Mouse (Mus musculus) hindbrain, embryonic 15.5 days (tissue): ENCODE data around the gene Zdhhc22. TPM values are rescaled to one million over a fixed set of nuclear protein-coding genes. Genes with fewer than 3 reads are reported as not detected.
A peak's percentile ranks its signal among the peaks of the same experiment; 100 is the strongest.

Experiments
- ATAC-seq: fragments of 200-750 bp; cut with Nextera tagmentation; 2 replicates; pipeline ENCODE4 v1.8.0; 2017; ENCODE audit warnings: low read depth, moderate number of reproducible peaks, moderate TSS enrichment; ENCODE audit not compliant: low FRiP score
- H3K27ac ChIP-seq: fragments of 300-500 bp; sonication (generic); replicated peaks from 2 replicates; pipeline ENCODE4 v1.5.1; 2015; ENCODE audit warnings: mild to moderate bottlenecking, inconsistent platforms
- H3K27me3 ChIP-seq: fragments of 300-500 bp; sonication (generic); 2 replicates; pipeline ENCODE4 v1.6.1; 2015; ENCODE audit warnings: control low read depth, inconsistent platforms
- H3K36me3 ChIP-seq: fragments of 300-500 bp; sonication (generic); 2 replicates; pipeline ENCODE4 v1.6.1; 2015; ENCODE audit warnings: control low read depth, inconsistent platforms
- H3K4me1 ChIP-seq: fragments of 300-500 bp; sonication (generic); replicated peaks from 2 replicates; pipeline ENCODE4 v1.6.1; 2015; ENCODE audit warnings: control low read depth, inconsistent platforms
- H3K4me2 ChIP-seq: fragments of 300-500 bp; sonication (generic); 2 replicates; pipeline ENCODE4 v1.6.1; 2015; ENCODE audit warnings: moderate library complexity, mild to moderate bottlenecking, inconsistent platforms
- H3K4me3 ChIP-seq: fragments of 300-500 bp; sonication (generic); 2 replicates; pipeline ENCODE4 v1.5.1; 2015; ENCODE audit warnings: mild to moderate bottlenecking, inconsistent platforms
- H3K9ac ChIP-seq: fragments of 300-500 bp; sonication (generic); 2 replicates; pipeline ENCODE4 v1.6.1; 2015; ENCODE audit warnings: inconsistent platforms
- H3K9me3 ChIP-seq: fragments of 300-500 bp; sonication (generic); 2 replicates; pipeline ENCODE4 v1.6.1; 2016; ENCODE audit warnings: control low read depth, inconsistent platforms
- WGBS: fragments of 180-500 bp; shearing (Covaris S2); methylation state at CpG from one replicate; pipeline ENCODE4 v1.1.7; 2015; 5-methylcytosine and 5-hydroxymethylcytosine counted together
- polyA plus RNA-seq: library from polyadenylated mRNA; unstranded; fragments of >200 nt; fragmentation: Nextera tagmentation; extraction: Ambion mirVana; gene quantifications from 2 replicates; pipeline ENCODE4 v1.2.1, GENCODE M21; 2015

The Zdhhc22 gene
- polyA plus RNA-seq, 1 experiment from 2014 or later = 22.0 TPM

- no peak overlapping the region for H3K9ac ChIP-seq
- no peaks in the 10 kb centered on the region for H3K27me3 ChIP-seq
- WGBS = 37% methylated on average over 8 of the region's 8 CpGs
- no peak overlapping the region for H3K4me3 ChIP-seq
- peak overlapping the region; percentile 57; the same call in 1 of the 2 replicates for H3K4me2 ChIP-seq
- H3K36me3 ChIP-seq = no peaks in the 10 kb centered on the region
- peaks cover 55% of the 10 kb centered on the region for H3K4me1 ChIP-seq
- ATAC-seq = no peak
- no peaks in the 10 kb centered on the region for H3K9me3 ChIP-seq
- peak overlapping the region; percentile 80 for H3K27ac ChIP-seq
Measured at GRCm38 (mm10) chr12:86973706-86974105, 16.5 kb downstream of the Zdhhc22 start.

GRCm38 (mm10) chr12:86973216-86973615, 17.0 kb downstream of the Zdhhc22 start:
- no peaks in the 10 kb centered on the region for H3K27me3 ChIP-seq
- no peak overlapping the region for H3K9ac ChIP-seq
- H3K4me2 ChIP-seq = no peak overlapping the region
- no peaks in the 10 kb centered on the region for H3K9me3 ChIP-seq
- WGBS = 28% methylated on average over 7 of the region's 7 CpGs
- peaks cover 51% of the 10 kb centered on the region for H3K4me1 ChIP-seq
- no peak overlapping the region for H3K4me3 ChIP-seq
- H3K27ac ChIP-seq = peak overlapping the region; percentile 80
- ATAC-seq = 0 out of 2 replicates have a peak, but pooled peaks have one; percentile 10
- H3K36me3 ChIP-seq = no peaks in the 10 kb centered on the region

- no peaks in the 10 kb centered on the region for H3K9me3 ChIP-seq
- no peak for ATAC-seq
- no peaks in the 10 kb centered on the region for H3K36me3 ChIP-seq
- no peak overlapping the region for H3K4me3 ChIP-seq
- no peak overlapping the region for H3K9ac ChIP-seq
- H3K27ac ChIP-seq = no peak overlapping the region
- 94% methylated on average over 7 of the region's 7 CpGs for whole genome bisulfite sequencing
- H3K4me1 ChIP-seq = peaks cover 39% of the 10 kb centered on the region
- H3K4me2 ChIP-seq = no peak overlapping the region
- no peaks in the 10 kb centered on the region for H3K27me3 ChIP-seq
Measured at GRCm38 (mm10) chr12:86971089-86971488, 19.1 kb downstream of the Zdhhc22 start.

- Histone ChIP-seq H3K27ac (no peak overlapping the region), H3K9me3 (no peaks in the 10 kb centered on the region), H3K4me2 (no peak overlapping the region), H3K4me3 (no peak overlapping the region), H3K36me3 (peaks cover 7% of the 10 kb centered on the region), H3K27me3 (no peaks in the 10 kb centered on the region), H3K9ac (no peak overlapping the region), H3K4me1 (peaks cover 20% of the 10 kb centered on the region)
- no peak for ATAC-seq
- 60% methylated on average over 3 of the region's 3 CpGs for WGBS
Measured at GRCm38 (mm10) chr12:86969220-86969601, 21.0 kb downstream of the Zdhhc22 start.

- no peaks in the 10 kb centered on the region for H3K9me3 ChIP-seq
- H3K27me3 ChIP-seq = no peaks in the 10 kb centered on the region
- no peak overlapping the region for H3K27ac ChIP-seq
- 62% methylated on average over 13 of the region's 13 CpGs for WGBS
- no peak overlapping the region for H3K4me2 ChIP-seq
- ATAC-seq = no peak
- no peak overlapping the region for H3K9ac ChIP-seq
- H3K36me3 ChIP-seq = peaks cover 9% of the 10 kb centered on the region
- H3K4me3 ChIP-seq = no peak overlapping the region
- peaks cover 14% of the 10 kb centered on the region for H3K4me1 ChIP-seq
Measured at GRCm38 (mm10) chr12:86968468-86969219, 21.6 kb downstream of the Zdhhc22 start.

- Histone ChIP-seq H3K4me3 (no peak overlapping the region), H3K27ac (no peak overlapping the region), H3K9me3 (no peaks in the 10 kb centered on the region), H3K36me3 (peaks cover 37% of the 10 kb centered on the region), H3K4me1 (0 out of 2 replicates have a peak, but pooled peaks cover 4% of the 10 kb centered on the region), H3K27me3 (no peaks in the 10 kb centered on the region), H3K9ac (no peak overlapping the region), H3K4me2 (no peak overlapping the region)
- WGBS = 84% methylated on average over 4 of the region's 4 CpGs
- ATAC-seq = no peak
Measured at GRCm38 (mm10) chr12:86965237-86965799, 24.9 kb downstream of the Zdhhc22 start.

- no peak overlapping the region for H3K9ac ChIP-seq
- H3K27me3 ChIP-seq = no peaks in the 10 kb centered on the region
- no peak for ATAC-seq
- H3K27ac ChIP-seq = no peak overlapping the region
- WGBS = 90% methylated on average over 16 of the region's 16 CpGs
- H3K36me3 ChIP-seq = peaks cover 45% of the 10 kb centered on the region
- no peak overlapping the region for H3K4me3 ChIP-seq
- no peak overlapping the region for H3K4me2 ChIP-seq
- 0 out of 2 replicates have a peak, but pooled peaks cover 4% of the 10 kb centered on the region for H3K4me1 ChIP-seq
- no peaks in the 10 kb centered on the region for H3K9me3 ChIP-seq
Measured at GRCm38 (mm10) chr12:86964278-86965057, 25.8 kb downstream of the Zdhhc22 start.

- no peaks in the 10 kb centered on the region for H3K27me3 ChIP-seq
- H3K4me2 ChIP-seq = no peak overlapping the region
- no peak overlapping the region for H3K9ac ChIP-seq
- no peaks in the 10 kb centered on the region for H3K9me3 ChIP-seq
- no peak overlapping the region for H3K4me3 ChIP-seq
- no peak overlapping the region for H3K27ac ChIP-seq
- no peak for ATAC-seq
- whole genome bisulfite sequencing = 73% methylated on average over 11 of the region's 11 CpGs
- H3K4me1 ChIP-seq = no peaks in the 10 kb centered on the region
- H3K36me3 ChIP-seq = peaks cover 64% of the 10 kb centered on the region
Measured at GRCm38 (mm10) chr12:86961589-86962344, 28.5 kb downstream of the Zdhhc22 start.

- no peak overlapping the region for H3K9ac ChIP-seq
- no peaks in the 10 kb centered on the region for H3K4me1 ChIP-seq
- 90% methylated on average over 3 of the region's 3 CpGs for WGBS
- H3K9me3 ChIP-seq = no peaks in the 10 kb centered on the region
- H3K36me3 ChIP-seq = peaks cover 73% of the 10 kb centered on the region
- no peak overlapping the region for H3K27ac ChIP-seq
- H3K4me3 ChIP-seq = no peak overlapping the region
- no peak overlapping the region for H3K4me2 ChIP-seq
- ATAC-seq = no peak
- H3K27me3 ChIP-seq = no peaks in the 10 kb centered on the region
Measured at GRCm38 (mm10) chr12:86960791-86961335, 29.4 kb downstream of the Zdhhc22 start.

GRCm38 (mm10) chr12:86960138-86960537, 30.1 kb downstream of the Zdhhc22 start:
- no peak overlapping the region for H3K4me2 ChIP-seq
- 82% methylated on average over 15 of the region's 15 CpGs for WGBS
- no peaks in the 10 kb centered on the region for H3K27me3 ChIP-seq
- H3K4me1 ChIP-seq = no peaks in the 10 kb centered on the region
- H3K9me3 ChIP-seq = no peaks in the 10 kb centered on the region
- peaks cover 77% of the 10 kb centered on the region for H3K36me3 ChIP-seq
- ATAC-seq = no peak
- H3K4me3 ChIP-seq = no peak overlapping the region
- H3K27ac ChIP-seq = no peak overlapping the region
- no peak overlapping the region for H3K9ac ChIP-seq

- H3K36me3 ChIP-seq = peaks cover 78% of the 10 kb centered on the region
- WGBS = 94% methylated on average over 5 of the region's 5 CpGs
- no peaks in the 10 kb centered on the region for H3K27me3 ChIP-seq
Measured at GRCm38 (mm10) chr12:86959661-86960060, 30.6 kb downstream of the Zdhhc22 start.

More at GRCm38 (mm10) chr12:86959661-86960060, 30.6 kb downstream of the Zdhhc22 start:
- Histone ChIP-seq H3K4me2 (no peak overlapping the region), H3K9ac (no peak overlapping the region), H3K27ac (no peak overlapping the region), H3K9me3 (no peaks in the 10 kb centered on the region), H3K4me3 (no peak overlapping the region), H3K4me1 (no peaks in the 10 kb centered on the region)
- ATAC-seq = no peak
